8 mouse cellular contexts compared by ENCODE assay signal in genomic region chr11:60108631-60109172, GRCm38 (mm10). TPM values are rescaled to one million over a fixed set of nuclear protein-coding genes. Genes with fewer than 3 reads are reported as not detected.
DNase-seq lines count a peak whose midpoint lies in the region; ATAC-seq and TF ChIP-seq lines count a peak whose summit lies in the region.

No protein-coding gene starts in this region.

- H3K27me3 ChIP-seq in heart, embryonic 15.5 days = no peaks in the 10 kb centered on the region
- peaks cover 66% of the 10 kb centered on the region for H3K27me3 ChIP-seq in E14TG2a.4 (ENCODE audit: insufficient read depth, low read length)
- no peaks in the 10 kb centered on the region for H3K27me3 ChIP-seq in embryonic facial prominence, embryonic 13.5 days
- no peaks in the 10 kb centered on the region for H3K27me3 ChIP-seq in limb, embryonic 10.5 days (ENCODE audit: low read depth, poor library complexity, severe bottlenecking)
- H3K27me3 ChIP-seq in stomach, postnatal 0 days (ENCODE audit: control insufficient read depth, insufficient read depth, low read length) = no peaks in the 10 kb centered on the region

- WGBS in heart, embryonic 15.5 days = 27% methylated on average over 5 of the region's 5 CpGs
- 27% methylated on average over 5 of the region's 5 CpGs for WGBS in embryonic facial prominence, embryonic 13.5 days
- WGBS in limb, embryonic 10.5 days = 35% methylated on average over 5 of the region's 5 CpGs
- WGBS in stomach, postnatal 0 days = 19% methylated on average over 5 of the region's 5 CpGs

- H3K36me3 ChIP-seq in heart, embryonic 15.5 days = no peaks in the 10 kb centered on the region
- H3K36me3 ChIP-seq in E14TG2a.4 (ENCODE audit: insufficient read depth, low read length) = no peaks in the 10 kb centered on the region
- no peaks in the 10 kb centered on the region for H3K36me3 ChIP-seq in embryonic facial prominence, embryonic 13.5 days
- H3K36me3 ChIP-seq in limb, embryonic 10.5 days = 0 out of 2 replicates have a peak, but pooled peaks cover 10% of the 10 kb centered on the region
- no peaks in the 10 kb centered on the region for H3K36me3 ChIP-seq in stomach, postnatal 0 days (ENCODE audit: control insufficient read depth, insufficient read depth, low read length)

- no peak overlapping the region; the same call in 1 of the 2 replicates for H3K4me3 ChIP-seq in heart, embryonic 15.5 days
- peak overlapping the region; percentile 20; the same call in 1 of the 2 replicates for H3K4me3 ChIP-seq in E14TG2a.4 (replicated peaks; ENCODE audit: low read length)
- H3K4me3 ChIP-seq in embryonic facial prominence, embryonic 13.5 days = no peak overlapping the region
- H3K4me3 ChIP-seq in limb, embryonic 10.5 days = peak overlapping the region; percentile 9; the same call in 1 of the 2 replicates
- H3K4me3 ChIP-seq in stomach, postnatal 0 days (ENCODE audit: low read depth, low read length) = no peak overlapping the region

- no peaks in the 10 kb centered on the region for H3K9me3 ChIP-seq in heart, embryonic 15.5 days (replicated peaks)
- no peaks in the 10 kb centered on the region for H3K9me3 ChIP-seq in E14TG2a.4 (ENCODE audit: low read length)
- no peaks in the 10 kb centered on the region for H3K9me3 ChIP-seq in embryonic facial prominence, embryonic 13.5 days
- no peaks in the 10 kb centered on the region for H3K9me3 ChIP-seq in limb, embryonic 10.5 days (replicated peaks)
- no peaks in the 10 kb centered on the region for H3K9me3 ChIP-seq in stomach, postnatal 0 days (ENCODE audit: control insufficient read depth, low read length)

- peaks cover 73% of the 10 kb centered on the region for H3K4me1 ChIP-seq in heart, embryonic 15.5 days (replicated peaks)
- H3K4me1 ChIP-seq in E14TG2a.4 (replicated peaks; ENCODE audit: low read depth, low read length) = peaks cover 71% of the 10 kb centered on the region
- peaks cover 74% of the 10 kb centered on the region for H3K4me1 ChIP-seq in embryonic facial prominence, embryonic 13.5 days
- peaks cover 74% of the 10 kb centered on the region for H3K4me1 ChIP-seq in limb, embryonic 10.5 days
- peaks cover 34% of the 10 kb centered on the region for H3K4me1 ChIP-seq in stomach, postnatal 0 days (replicated peaks; ENCODE audit: control insufficient read depth, insufficient read depth)

- no peak for ATAC-seq in heart, embryonic 15.5 days (replicated peaks; ENCODE audit: insufficient number of reproducible peaks, insufficient read depth, low FRiP score, low read depth)
- ATAC-seq in embryonic facial prominence, embryonic 13.5 days (ENCODE audit: insufficient number of reproducible peaks, insufficient read depth, low FRiP score, low TSS enrichment, low read depth) = no peak
- ATAC-seq in stomach, postnatal 0 days (ENCODE audit: low FRiP score, low TSS enrichment) = peak; percentile 15; the same call in 1 of the 2 replicates

- TF ChIP-seq EP300 in stomach, postnatal 0 days (optimal IDR thresholded peaks at IDR 0.05) = no peak

- TF ChIP-seq CTCF in E14TG2a.4 (conservative IDR thresholded peaks at IDR 0.05; ENCODE audit: low read length) = no peak
- no peak for TF ChIP-seq CTCF in stomach, postnatal 0 days (IDR thresholded peaks at IDR 0.05; ENCODE audit: low read depth)

- no peak for DNase-seq in heart, adult 18-20 months
- DNase-seq in limb, embryonic 10.5 days (ENCODE audit: low spot score) = no peak
- peak; percentile 69 for DNase-seq in stomach, postnatal 0 days (ENCODE audit: low spot score)
- no peak for DNase-seq in left cerebral cortex, adult 8-10 months (ENCODE audit: low spot score in 2 of 2)
- DNase-seq in spleen, postnatal 36 days (ENCODE audit: low spot score in 2 of 2) = no peak

- H3K27ac ChIP-seq in heart, embryonic 15.5 days = peak overlapping the region; percentile 97
- H3K27ac ChIP-seq in embryonic facial prominence, embryonic 13.5 days = peak overlapping the region; percentile 73
- peak overlapping the region; percentile 56 for H3K27ac ChIP-seq in limb, embryonic 10.5 days
- peak overlapping the region; percentile 73 for H3K27ac ChIP-seq in stomach, postnatal 0 days (replicated peaks)

- H3K4me2 ChIP-seq in heart, embryonic 15.5 days = peak overlapping the region; percentile 87
- H3K4me2 ChIP-seq in embryonic facial prominence, embryonic 13.5 days = peak overlapping the region; percentile 84
- peak overlapping the region; percentile 27 for H3K4me2 ChIP-seq in stomach, postnatal 0 days (replicated peaks; ENCODE audit: low read depth)

- peak overlapping the region; percentile 35; the same call in 1 of the 2 replicates for H3K9ac ChIP-seq in heart, embryonic 15.5 days
- H3K9ac ChIP-seq in embryonic facial prominence, embryonic 13.5 days = peak overlapping the region; percentile 36; the same call in 1 of the 2 replicates
- H3K9ac ChIP-seq in stomach, postnatal 0 days (ENCODE audit: low read length) = peak overlapping the region; percentile 18; the same call in 1 of the 2 replicates

RNA-seq across cellular contexts. Expression of gene Rai1, which starts 3.9 kb away (rescaled TPM):
- polyA plus RNA-seq in heart, embryonic 15.5 days (2015; fragmentation: Nextera tagmentation; extraction: Ambion mirVana) = 12.8 and 19.1 TPM in 2 replicates
- 10 to 100 TPM; 18.0 to 23.0 TPM for total RNA-seq in heart, adult 18-20 months (2021)
- polyA plus RNA-seq in embryonic facial prominence, embryonic 13.5 days (2015; fragmentation: Nextera tagmentation; extraction: Ambion mirVana) = 27.9 and 28.5 TPM in 2 replicates
- 34.3 and 37.3 TPM in 2 replicates for polyA plus RNA-seq in limb, embryonic 10.5 days (2016; fragmentation: Nextera tagmentation; extraction: Ambion mirVana)
- 10.6 and 10.7 TPM in 2 replicates for polyA plus RNA-seq in stomach, postnatal 0 days (2015; fragmentation: Nextera tagmentation; extraction: Ambion mirVana)
- 10 to 100 TPM; 69.5 to 78.3 (median 71.5) TPM for total RNA-seq in left cerebral cortex, adult 8-10 months (2022)

Comparison
In these comparisons a context has a peak if more than half of its experiments do, and no peak if none do; other contexts are left out.
1. H3K4me2 ChIP-seq: peak in every context shown above with its lines; median percentile 87 in heart, embryonic 15.5 days; 84 in embryonic facial prominence, embryonic 13.5 days; 27 in stomach, postnatal 0 days.
2. H3K4me3 ChIP-seq: peak in E14TG2a.4 (single experiment) and limb, embryonic 10.5 days (single experiment); none in heart, embryonic 15.5 days (single experiment), embryonic facial prominence, embryonic 13.5 days (single experiment) and stomach, postnatal 0 days (single experiment).
3. Peak in every context shown above with its lines, with median percentiles within 50 percentile points of each other: H3K27ac ChIP-seq and H3K9ac ChIP-seq.